Mouse (Mus musculus) bone marrow macrophage, adult 2 months (primary cell): Measurements from ENCODE around the gene Col5a1.

Experiments used
- CTCF ChIP-seq: IDR thresholded peaks from 2 replicates; pipeline ENCODE4 v1.5.1; 2012; ENCODE audit warnings: low read depth, mild to moderate bottlenecking, low read length, moderate library complexity
- POLR2A ChIP-seq: IDR thresholded peaks from 2 replicates; pipeline ENCODE4 v1.6.1; 2012; ENCODE audit warnings: mild to moderate bottlenecking, low read depth, low read length, borderline replicate concordance

- no peak for TF ChIP-seq CTCF
- TF ChIP-seq POLR2A, result no peak
These were observed 68.7 kb downstream of the Col5a1 start for GRCm38 (mm10) chr2:27954924-27955323.
